ENCODE assay signal across 8 mouse cellular contexts in the genomic region with DNA sequence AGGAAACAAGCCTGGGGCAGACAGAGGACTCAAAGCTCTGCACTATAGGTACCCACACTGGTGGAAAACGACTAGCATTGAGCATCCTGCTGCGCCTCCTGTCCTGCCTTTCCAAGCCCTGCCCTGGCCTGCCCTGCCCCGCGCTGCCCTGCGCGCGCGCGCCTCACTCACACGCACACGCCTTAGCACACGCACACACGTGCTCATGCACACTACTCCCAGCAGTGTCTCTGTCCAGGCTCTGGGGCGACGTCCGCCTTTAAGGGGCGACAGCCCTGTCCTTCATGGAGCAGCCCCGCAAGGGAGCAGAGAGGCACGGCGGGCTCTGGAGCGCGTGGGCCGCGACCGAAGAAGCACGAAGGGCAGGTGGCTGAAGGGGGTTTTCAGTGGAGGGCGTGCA. TPM values are rescaled to one million over a fixed set of nuclear protein-coding genes. Genes with fewer than 3 reads are reported as not detected.
DNase-seq lines count a peak whose midpoint lies in the region; ATAC-seq and TF ChIP-seq lines count a peak whose summit lies in the region.
"Had no signal": no experiment of that assay in that cellular context is flagged by ENCODE, and none has a peak within 500 bp of the region (broad histone marks: within the 10 kb centered on the region; RNA-seq: fewer than 3 reads in every experiment).

No protein-coding gene starts in this region.

- no peak overlapping the region for H3K9ac ChIP-seq in liver, embryonic 11.5 days (ENCODE audit: low read depth, low read length)
- H3K9ac ChIP-seq in liver, postnatal 0 days (replicated peaks) = no peak overlapping the region
- H3K9ac ChIP-seq in embryonic facial prominence, embryonic 15.5 days = peak overlapping the region; percentile 33
- H3K9ac ChIP-seq in intestine, embryonic 16.5 days (ENCODE audit: low read depth, low read length) = no peak overlapping the region
- H3K9ac ChIP-seq: liver, embryonic 15.5 days had no signal

- no peaks in the 10 kb centered on the region for H3K36me3 ChIP-seq in liver, embryonic 11.5 days (ENCODE audit: control insufficient read depth, insufficient read depth, low read length)
- H3K36me3 ChIP-seq in liver, postnatal 0 days (replicated peaks; ENCODE audit: insufficient read depth, low read length) = no peaks in the 10 kb centered on the region
- H3K36me3 ChIP-seq in embryonic facial prominence, embryonic 15.5 days = no peaks in the 10 kb centered on the region
- no peaks in the 10 kb centered on the region for H3K36me3 ChIP-seq in intestine, embryonic 16.5 days (ENCODE audit: control insufficient read depth, insufficient read depth, low read length)
- H3K36me3 ChIP-seq: liver, embryonic 15.5 days had no signal

- no peak overlapping the region for H3K27ac ChIP-seq in liver, embryonic 11.5 days (ENCODE audit: low read depth, low read length)
- H3K27ac ChIP-seq in liver, postnatal 0 days (ENCODE audit: low read depth) = no peak overlapping the region
- peak overlapping the region; percentile 51; the same call in 1 of the 2 replicates for H3K27ac ChIP-seq in embryonic facial prominence, embryonic 15.5 days (replicated peaks)
- no peak overlapping the region for H3K27ac ChIP-seq in intestine, embryonic 16.5 days (ENCODE audit: low read length)
- H3K27ac ChIP-seq: liver, embryonic 15.5 days had no signal

- H3K9me3 ChIP-seq in liver, embryonic 11.5 days (ENCODE audit: control insufficient read depth, low read length) = no peaks in the 10 kb centered on the region
- H3K9me3 ChIP-seq in liver, postnatal 0 days (ENCODE audit: low read length) = no peaks in the 10 kb centered on the region
- H3K9me3 ChIP-seq in embryonic facial prominence, embryonic 15.5 days (replicated peaks) = no peaks in the 10 kb centered on the region
- H3K9me3 ChIP-seq in intestine, embryonic 16.5 days (ENCODE audit: control insufficient read depth, low read length) = no peaks in the 10 kb centered on the region
- H3K9me3 ChIP-seq: liver, embryonic 15.5 days had no signal

- no peak for TF ChIP-seq CTCF in liver, postnatal 0 days (IDR thresholded peaks at IDR 0.05; ENCODE audit: low read depth)

- peak overlapping the region; percentile 45 for H3K4me2 ChIP-seq in liver, embryonic 11.5 days
- no peak overlapping the region for H3K4me2 ChIP-seq in liver, postnatal 0 days (ENCODE audit: low read depth, low read length)
- peak overlapping the region; percentile 83 for H3K4me2 ChIP-seq in embryonic facial prominence, embryonic 15.5 days (replicated peaks)
- H3K4me2 ChIP-seq in intestine, embryonic 16.5 days (ENCODE audit: low read depth, low read length) = peak overlapping the region; percentile 52
- H3K4me2 ChIP-seq: liver, embryonic 15.5 days had no signal

- no peak for ATAC-seq in liver, embryonic 11.5 days (replicated peaks; ENCODE audit: low FRiP score)
- ATAC-seq in liver, postnatal 0 days = no peak
- ATAC-seq in embryonic facial prominence, embryonic 15.5 days (ENCODE audit: insufficient number of reproducible peaks, low FRiP score, low TSS enrichment, low read depth) = peak; percentile 59
- ATAC-seq in intestine, embryonic 16.5 days = peak; percentile 44; the same call in 1 of the 2 replicates
- ATAC-seq in granulocyte monocyte progenitor cell, adult 5-6 weeks (replicated peaks; ENCODE audit: poor library complexity, severe bottlenecking) = no peak

- H3K27me3 ChIP-seq in liver, embryonic 11.5 days (replicated peaks; ENCODE audit: control insufficient read depth, insufficient read depth, low read length) = peaks cover 67% of the 10 kb centered on the region
- peaks cover 70% of the 10 kb centered on the region for H3K27me3 ChIP-seq in liver, postnatal 0 days (ENCODE audit: insufficient read depth, low read length)
- H3K27me3 ChIP-seq in embryonic facial prominence, embryonic 15.5 days = peaks cover 63% of the 10 kb centered on the region
- H3K27me3 ChIP-seq in intestine, embryonic 16.5 days (replicated peaks; ENCODE audit: control insufficient read depth, insufficient read depth, low read length) = peaks cover 55% of the 10 kb centered on the region

- WGBS in liver, embryonic 11.5 days = 5% methylated on average over 26 of the region's 27 CpGs
- WGBS in liver, postnatal 0 days (ENCODE audit: insufficient replicate concordance) = 2% methylated on average over 27 of the region's 27 CpGs
- 1% methylated on average over 27 of the region's 27 CpGs for WGBS in embryonic facial prominence, embryonic 15.5 days
- 2% methylated on average over 26 of the region's 27 CpGs for WGBS in intestine, embryonic 16.5 days

- DNase-seq in liver, embryonic 11.5 days (ENCODE audit: low spot score) = no peak
- DNase-seq in liver, postnatal 0 days = no peak
- DNase-seq in neural tube, embryonic 10.5 days (ENCODE audit: extremely low spot score, low spot score) = peak; percentile 53
- DNase-seq in gastrocnemius, postnatal 10 days = no peak

- H3K4me3 ChIP-seq in liver, embryonic 11.5 days (ENCODE audit: low read depth, low read length) = 0 out of 2 replicates have a peak overlapping the region, but pooled peaks have one; percentile 20
- H3K4me3 ChIP-seq in liver, postnatal 0 days (ENCODE audit: low read depth, low read length) = no peak overlapping the region
- H3K4me3 ChIP-seq in embryonic facial prominence, embryonic 15.5 days (replicated peaks) = peak overlapping the region; percentile 47
- peak overlapping the region; percentile 33 for H3K4me3 ChIP-seq in intestine, embryonic 16.5 days (ENCODE audit: low read length)
- H3K4me3 ChIP-seq: liver, embryonic 15.5 days had no signal

- TF ChIP-seq EP300 in liver, postnatal 0 days (IDR thresholded peaks at IDR 0.05; ENCODE audit: low read depth) = no peak

- peaks cover 3% of the 10 kb centered on the region; the same call in 1 of the 2 replicates for H3K4me1 ChIP-seq in liver, embryonic 11.5 days (replicated peaks; ENCODE audit: control insufficient read depth, insufficient read depth, low read length)
- no peaks in the 10 kb centered on the region for H3K4me1 ChIP-seq in liver, postnatal 0 days (ENCODE audit: insufficient read depth)
- H3K4me1 ChIP-seq in embryonic facial prominence, embryonic 15.5 days = peaks cover 29% of the 10 kb centered on the region
- H3K4me1 ChIP-seq in intestine, embryonic 16.5 days (ENCODE audit: control insufficient read depth, insufficient read depth, low read length) = peaks cover 14% of the 10 kb centered on the region

RNA-seq across cellular contexts. Expression of gene Pou3f3, which starts 11.2 kb away (rescaled TPM):
- 0.08 and 0.11 TPM in 2 replicates for polyA plus RNA-seq in liver, embryonic 11.5 days (2014; fragmentation: Nextera tagmentation; extraction: Ambion mirVana)
- polyA plus RNA-seq in liver, postnatal 0 days (2015; fragmentation: Nextera tagmentation; extraction: Ambion mirVana) = not detected in 2 replicates
- polyA plus RNA-seq in embryonic facial prominence, embryonic 15.5 days (2015; fragmentation: Nextera tagmentation; extraction: Ambion mirVana) = 3.9 and 4.4 TPM in 2 replicates
- polyA plus RNA-seq in intestine, embryonic 16.5 days (2015; fragmentation: Nextera tagmentation; extraction: Ambion mirVana) = 0.18 and 0.21 TPM in 2 replicates
- not detected in 2 replicates for total RNA-seq in granulocyte monocyte progenitor cell, adult 5-6 weeks (2014; fragmentation: Nextera tagmentation)
- not detected in 2 replicates for total RNA-seq in granulocyte monocyte progenitor cell, adult 5-6 weeks (2017)
- under 1 TPM; 0.12 to 0.16 TPM for total RNA-seq in gastrocnemius, postnatal 10 days (2021)

Comparison
In these comparisons a context has a peak if more than half of its experiments do, and no peak if none do; other contexts are left out.
1. ATAC-seq: peak in embryonic facial prominence, embryonic 15.5 days (single experiment) and intestine, embryonic 16.5 days (single experiment); none in liver, embryonic 11.5 days (single experiment), liver, postnatal 0 days (single experiment) and granulocyte monocyte progenitor cell, adult 5-6 weeks (single experiment).